Mouse (Mus musculus) CH12.LX (cell line): ENCODE measurements at regions not wholly inside any gene's neighbourhood (a gene's known extent, or its start where the extent isn't known, plus 50 kb on each side); places are given as distances from the start of the nearest gene placed in this dataset.

Experiments used
- DNase-seq: peaks from one replicate; pipeline ENCODE4 v3.0.0-alpha.2; 2013; ENCODE audit errors: extremely low read depth
- H3K27ac ChIP-seq: 2 replicates; pipeline ENCODE4 v1.5.1; 2012; ENCODE audit warnings: low read depth, mild to moderate bottlenecking, control low read depth, moderate library complexity; ENCODE audit not compliant: insufficient read depth
- H3K27me3 ChIP-seq: replicated peaks from 2 replicates; pipeline ENCODE3; 2012; ENCODE audit warnings: inconsistent platforms
- H3K36me3 ChIP-seq, 2 experiments: replicated peaks in 1 of 2; 2 replicates each; pipeline versions ENCODE3 to v1.6.1; 2012; ENCODE audit warnings: inconsistent platforms in 1 of 2, low read length in 1 of 2, mild to moderate bottlenecking in 1 of 2, mixed read lengths in 1 of 2, moderate library complexity in 1 of 2; ENCODE audit not compliant: control insufficient read depth in 1 of 2, insufficient read depth in 1 of 2
- H3K4me1 ChIP-seq, 2 experiments: 2 replicates each; pipeline ENCODE4 v1.6.1; 2012; ENCODE audit warnings: inconsistent platforms in 1 of 2, moderate library complexity in 1 of 2; ENCODE audit not compliant: insufficient read depth in 2 of 2, control insufficient read depth in 1 of 2
- H3K4me2 ChIP-seq: 2 replicates; pipeline ENCODE4 v1.6.1; 2012; ENCODE audit warnings: low read depth, mild to moderate bottlenecking, control low read depth; ENCODE audit not compliant: poor library complexity, insufficient read depth, severe bottlenecking
- H3K4me3 ChIP-seq, 3 experiments: fragments of 150-350 bp in 1 of 3; sonication (generic) in 1 of 3; replicated peaks in 1 of 3; 2 replicates each; pipeline versions ENCODE3 to v1.5.1; 2011 to 2012; ENCODE audit warnings: low read depth in 2 of 3, low read length in 2 of 3, mild to moderate bottlenecking in 2 of 3, moderate library complexity in 2 of 3, control low read depth in 1 of 3, improper control_type of control experiment in 1 of 3, inconsistent platforms in 1 of 3, mixed read lengths in 1 of 3; ENCODE audit not compliant: poor library complexity in 1 of 3
- H3K79me2 ChIP-seq: replicated peaks from 2 replicates; pipeline ENCODE4 v1.6.1; 2012; ENCODE audit warnings: mild to moderate bottlenecking, moderate library complexity; ENCODE audit not compliant: control insufficient read depth, poor library complexity, insufficient read depth, severe bottlenecking; ENCODE audit errors: extremely low read depth
- H3K9ac ChIP-seq: 2 replicates; pipeline ENCODE4 v1.6.1; 2012; ENCODE audit warnings: low read depth, mild to moderate bottlenecking, control low read depth, moderate library complexity; ENCODE audit not compliant: insufficient read depth
- H3K9me3 ChIP-seq: replicated peaks from 2 replicates; pipeline ENCODE3; 2012; ENCODE audit warnings: low read length, inconsistent platforms, mixed read lengths
- CHD1 ChIP-seq: IDR thresholded peaks from 2 replicates; pipeline ENCODE4 v1.6.1; 2012; ENCODE audit warnings: low read depth, low read length, improper control_type of control experiment, inconsistent platforms
- CTCF ChIP-seq, 2 experiments: IDR thresholded peaks in 1 of 2; conservative IDR thresholded peaks in 1 of 2; 2 replicates each; pipeline ENCODE4 v1.5.1; 2011 to 2012; ENCODE audit warnings: low read depth in 2 of 2, low read length in 2 of 2, improper control_type of control experiment in 1 of 2, inconsistent platforms in 1 of 2, mild to moderate bottlenecking in 1 of 2, moderate library complexity in 1 of 2
- E2F4 ChIP-seq: IDR thresholded peaks from 2 replicates; pipeline ENCODE4 v1.6.1; 2011; ENCODE audit warnings: low read depth, low read length, improper control_type of control experiment; ENCODE audit not compliant: insufficient replicate concordance
- EP300 ChIP-seq: IDR thresholded peaks from 2 replicates; pipeline ENCODE4 v1.6.1; 2011; ENCODE audit warnings: low read length, improper control_type of control experiment
- HCFC1 ChIP-seq: IDR thresholded peaks from 2 replicates; pipeline ENCODE4 v1.6.1; 2012; ENCODE audit warnings: low read depth, mild to moderate bottlenecking, inconsistent platforms, low read length, improper control_type of control experiment
- IRF4 ChIP-seq: IDR thresholded peaks from 2 replicates; pipeline ENCODE4 v1.6.1; 2014; ENCODE audit warnings: low read depth, mild to moderate bottlenecking, inconsistent platforms, low read length, improper control_type of control experiment
- JUN ChIP-seq: IDR thresholded peaks from 2 replicates; pipeline ENCODE4 v1.6.1; 2011; ENCODE audit warnings: low read depth, mild to moderate bottlenecking, low read length, improper control_type of control experiment, moderate library complexity; ENCODE audit not compliant: insufficient read depth
- MXI1 ChIP-seq: IDR thresholded peaks from 2 replicates; pipeline ENCODE4 v1.6.1; 2011; ENCODE audit warnings: mild to moderate bottlenecking, low read depth, low read length, improper control_type of control experiment
- NELFE ChIP-seq: IDR thresholded peaks from 2 replicates; pipeline ENCODE4 v1.6.1; 2011; ENCODE audit warnings: low read depth, low read length, improper control_type of control experiment
- NRF1 ChIP-seq: IDR thresholded peaks from 2 replicates; pipeline ENCODE4 v1.6.1; 2014; ENCODE audit warnings: low read depth, mild to moderate bottlenecking, inconsistent platforms, low read length, improper control_type of control experiment, moderate library complexity
- PAX5 ChIP-seq: IDR thresholded peaks from 2 replicates; pipeline ENCODE4 v1.6.1; 2012; ENCODE audit warnings: low read length, inconsistent platforms, mixed read lengths
- POLR2AphosphoS2 ChIP-seq: IDR thresholded peaks from 2 replicates; pipeline ENCODE4 v1.6.1; 2011; ENCODE audit warnings: low read depth, low read length, improper control_type of control experiment
- RAD21 ChIP-seq: IDR thresholded peaks from 2 replicates; pipeline ENCODE4 v1.6.1; 2011; ENCODE audit warnings: low read depth, mild to moderate bottlenecking, low read length, improper control_type of control experiment, moderate library complexity
- RCOR1 ChIP-seq: conservative IDR thresholded peaks from 2 replicates; pipeline ENCODE4 v1.6.1; 2012; ENCODE audit warnings: low read depth, mild to moderate bottlenecking, inconsistent platforms, low read length, improper control_type of control experiment
- SIN3A ChIP-seq: IDR thresholded peaks from 2 replicates; pipeline ENCODE4 v1.6.1; 2012; ENCODE audit warnings: low read length, improper control_type of control experiment, inconsistent platforms
- TCF12 ChIP-seq: IDR thresholded peaks from 2 replicates; pipeline ENCODE4 v1.6.1; 2014; ENCODE audit warnings: low read depth, mild to moderate bottlenecking, inconsistent platforms, low read length, improper control_type of control experiment
- UBTF ChIP-seq: IDR thresholded peaks from 2 replicates; pipeline ENCODE4 v1.6.1; 2012; ENCODE audit warnings: low read depth, mild to moderate bottlenecking, inconsistent platforms, low read length, improper control_type of control experiment, moderate library complexity
- USF2 ChIP-seq: conservative IDR thresholded peaks from 2 replicates; pipeline ENCODE4 v1.6.1; 2011; ENCODE audit warnings: low read depth, low read length, improper control_type of control experiment
- ZKSCAN1 ChIP-seq: IDR thresholded peaks from 2 replicates; pipeline ENCODE4 v1.6.1; 2012; ENCODE audit warnings: low read depth, inconsistent platforms, low read length, improper control_type of control experiment, borderline replicate concordance
- ZMIZ1 ChIP-seq: IDR thresholded peaks from 2 replicates; pipeline ENCODE4 v1.6.1; 2012; ENCODE audit warnings: low read depth, mild to moderate bottlenecking, inconsistent platforms, low read length, improper control_type of control experiment
- dilution Hi-C: fragments of 300-500 bp; cut with MboI; formaldehyde crosslinking; loops from 2 replicates; pipeline ENCODE4 v1.14.3; 2020; ENCODE audit warnings: low sequenced_read_pairs; ENCODE audit not compliant: extremely low pct_unique_long_range_greater_than_20kb, extremely low pct_ligation_motif_present
- in situ Hi-C: fragments of 300-500 bp; cut with MboI; formaldehyde crosslinking; loops from 3 replicates; pipeline ENCODE4 v1.14.3; 2019; ENCODE audit warnings: low sequenced_read_pairs, low pct_ligation_motif_present, low pct_unique_long_range_greater_than_20kb, mixed read lengths

- DNase-seq: no peak
- Histone ChIP-seq H3K4me3 (no peak overlapping the region), H3K4me1 (no peaks in the 10 kb centered on the region), H3K27me3 (no peaks in the 10 kb centered on the region), H3K9me3 (no peaks in the 10 kb centered on the region), H3K9ac (no peak overlapping the region), H3K36me3 (no peaks in the 10 kb centered on the region), H3K4me2 (no peak overlapping the region), H3K27ac (no peak overlapping the region), H3K79me2 (no peaks in the 10 kb centered on the region)
- dilution Hi-C loops (no loop called here), in situ Hi-C loops (no loop called here)
- TF ChIP-seq USF2 (no peak), SIN3A (no peak), NELFE (no peak)
These were observed 76.8 kb upstream of the Crbn start for GRCm38 (mm10) chr6:106876690-106877089.

DNA sequence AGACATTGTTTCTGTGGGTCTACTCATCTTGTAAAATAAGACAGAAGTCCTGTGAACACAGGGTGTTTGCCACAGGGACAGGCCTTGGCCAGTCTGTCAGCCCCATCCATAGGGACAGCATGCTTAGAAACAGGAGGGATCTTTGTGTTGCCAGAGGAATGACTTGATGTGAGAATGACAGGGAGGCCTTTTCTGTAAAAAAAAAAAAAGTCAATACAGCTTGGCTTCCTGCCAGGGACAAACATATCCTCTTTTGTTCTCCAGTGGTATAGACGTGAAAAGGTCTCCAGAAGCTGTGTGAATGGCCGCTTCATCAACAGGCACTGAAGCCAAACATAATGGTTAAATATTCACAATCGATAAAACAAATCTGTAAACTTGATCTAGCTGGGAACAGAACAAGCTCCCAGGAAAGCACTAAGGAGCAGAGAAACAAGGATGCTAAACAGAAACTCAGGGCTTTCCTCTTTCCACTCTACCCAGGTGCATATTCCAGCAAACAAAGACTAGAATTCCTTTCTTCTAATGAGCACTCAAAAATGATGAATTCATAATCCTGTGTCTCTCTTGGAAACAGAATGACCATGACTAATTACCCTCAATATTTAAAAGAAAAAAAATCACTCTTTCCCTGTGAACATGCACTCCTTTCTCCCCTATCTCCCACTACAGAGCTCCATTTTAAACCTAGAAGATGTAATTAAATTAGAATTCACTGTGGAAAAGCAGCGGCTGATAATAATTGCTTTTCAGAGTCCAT is 92.2 kb upstream of the Crbn start:
- Histone ChIP-seq H3K36me3 (no peaks in the 10 kb centered on the region), H3K4me1 (no peaks in the 10 kb centered on the region), H3K9ac (no peak overlapping the region), H3K79me2 (no peaks in the 10 kb centered on the region), H3K4me3 (no peak overlapping the region), H3K27ac (no peak overlapping the region), H3K9me3 (no peaks in the 10 kb centered on the region), H3K4me2 (no peak overlapping the region), H3K27me3 (no peaks in the 10 kb centered on the region)
- no peak for DNase-seq
- in situ Hi-C loops (no loop called here), dilution Hi-C loops (no loop called here)
- TF ChIP-seq EP300: no peak
- no peak for TF ChIP-seq POLR2AphosphoS2
- TF ChIP-seq ZKSCAN1: no peak
- no peak for TF ChIP-seq MXI1
- no peak for TF ChIP-seq RCOR1
- TF ChIP-seq UBTF: no peak
- TF ChIP-seq IRF4: no peak
- TF ChIP-seq PAX5: no peak
- TF ChIP-seq HCFC1: no peak
- no peak for TF ChIP-seq RAD21
- TF ChIP-seq JUN: no peak
- TF ChIP-seq USF2: no peak
- no peak for TF ChIP-seq CTCF (conservative IDR thresholded peaks at IDR 0.05 in 1 of 2, IDR thresholded peaks at IDR 0.05 in 1 of 2; ENCODE audit: low read depth in 2 of 2, low read length in 2 of 2)
- TF ChIP-seq E2F4: no peak
- TF ChIP-seq NRF1: no peak
- no peak for TF ChIP-seq ZMIZ1
- no peak for TF ChIP-seq TCF12
- TF ChIP-seq CHD1: no peak
